Mouse (Mus musculus) layer of hippocampus, adult 2 months (tissue): ENCODE data around the gene Caprin1. TPM values are rescaled to one million over a fixed set of nuclear protein-coding genes. Genes with fewer than 3 reads are reported as not detected.
A peak's percentile ranks its signal among the peaks of the same experiment; 100 is the strongest.

ENCODE experiments used
- DNase-seq, 2 experiments: peaks; one replicate each; pipeline ENCODE4 v3.0.0; 2022; ENCODE audit warnings: low spot score in 2 of 2
- H3K27ac ChIP-seq: fragments of 200-600 bp; 2 replicates; pipeline ENCODE4 v1.8.1; 2022
- H3K4me3 ChIP-seq: fragments of 200-600 bp; 2 replicates; pipeline ENCODE4 v1.8.1; 2022; ENCODE audit warnings: mild to moderate bottlenecking
- CTCF ChIP-seq: fragments of 200-600 bp; conservative IDR thresholded peaks from 2 replicates; pipeline ENCODE4 v1.8.1; 2022; ENCODE audit warnings: antibody characterized with exemption, mild to moderate bottlenecking, moderate library complexity
- microRNA-seq, 2 experiments: library from miRNA; unstranded; fragments of <30 nt; microRNA quantifications; one replicate each; pipeline ENCODE4 v1.2.0; 2021
- total RNA-seq, 2 experiments: library from RNA; stranded (reverse); gene quantifications; 2 replicates each; pipeline ENCODE4 v1.2.3; 2021

The Caprin1 gene
- total RNA-seq, 2 experiments from 2014 or later, result 317 to 343 TPM

- H3K4me3 ChIP-seq, result no peak overlapping the region
- peak; percentile 18 to 59 for DNase-seq
- peak; percentile 90 for TF ChIP-seq CTCF
- no peak overlapping the region for H3K27ac ChIP-seq
Measured at GRCm38 (mm10) chr2:103743988-103744387, 53.5 kb downstream of the Caprin1 start.

- no peak overlapping the region for H3K27ac ChIP-seq
- TF ChIP-seq CTCF, result no peak
- DNase-seq, result no peak
Measured at GRCm38 (mm10) chr2:103743536-103743935, 53.9 kb downstream of the Caprin1 start.

DNA sequence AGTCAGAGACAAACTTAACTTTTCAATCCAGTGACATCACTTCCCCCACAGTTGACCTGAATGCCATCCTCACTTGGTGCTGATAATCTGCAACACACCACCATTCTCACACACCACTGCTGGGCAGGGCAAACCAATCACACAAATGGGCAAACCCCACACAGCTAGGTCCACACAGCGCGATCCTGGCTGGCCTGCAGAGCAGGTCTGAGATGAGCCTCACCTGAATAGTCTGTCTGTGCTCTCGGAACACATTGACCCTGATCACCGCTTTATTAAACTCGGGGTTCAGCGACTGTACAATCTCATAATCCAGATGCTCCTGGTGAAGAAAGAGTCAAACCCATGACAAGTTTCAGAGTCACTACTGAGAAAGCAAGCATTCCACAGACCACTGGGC is 54.6 kb downstream of the Caprin1 start:
- no peak overlapping the region for H3K4me3 ChIP-seq
- TF ChIP-seq CTCF, result no peak
- DNase-seq, result no peak
- no peak overlapping the region for H3K27ac ChIP-seq

More at GRCm38 (mm10) chr2:103743536-103743935, 53.9 kb downstream of the Caprin1 start:
- H3K4me3 ChIP-seq, result no peak overlapping the region

DNA sequence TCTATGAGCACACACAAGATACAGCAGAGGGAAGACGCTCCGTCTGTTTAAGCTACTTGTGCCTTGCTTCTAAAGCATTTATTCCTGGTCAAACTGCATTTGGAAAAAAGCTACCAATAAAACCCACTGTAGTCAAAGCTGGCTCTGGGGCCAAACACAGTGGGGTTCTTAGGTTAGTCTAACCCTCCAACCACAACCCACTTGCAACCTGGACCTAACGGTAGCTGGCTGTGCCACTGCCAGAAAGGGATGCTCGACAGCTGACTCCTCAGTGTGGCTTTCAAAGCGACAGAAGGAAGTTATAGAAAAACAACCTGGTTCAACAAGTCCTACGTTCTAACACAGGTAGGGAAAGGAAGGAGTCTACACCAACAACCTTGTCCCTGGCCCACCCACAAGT is 66.0 kb downstream of the Caprin1 start:
- Histone ChIP-seq H3K4me3 (no peak overlapping the region), H3K27ac (peak overlapping the region; percentile 21)
- no peak for TF ChIP-seq CTCF
- no peak for DNase-seq

GRCm38 (mm10) chr2:103730999-103731398 is 66.5 kb downstream of the Caprin1 start:
- TF ChIP-seq CTCF, result peak; percentile 37
- no peak overlapping the region for H3K4me3 ChIP-seq

GRCm38 (mm10) chr2:103728027-103728540 is 69.4 kb downstream of the Caprin1 start:
- Histone ChIP-seq H3K4me3 (no peak overlapping the region), H3K27ac (no peak overlapping the region)
- TF ChIP-seq CTCF, result no peak
- no peak for DNase-seq

More at GRCm38 (mm10) chr2:103730999-103731398, 66.5 kb downstream of the Caprin1 start:
- peak; percentile 47 to 77 for DNase-seq
- peak overlapping the region; percentile 21 for H3K27ac ChIP-seq

DNA sequence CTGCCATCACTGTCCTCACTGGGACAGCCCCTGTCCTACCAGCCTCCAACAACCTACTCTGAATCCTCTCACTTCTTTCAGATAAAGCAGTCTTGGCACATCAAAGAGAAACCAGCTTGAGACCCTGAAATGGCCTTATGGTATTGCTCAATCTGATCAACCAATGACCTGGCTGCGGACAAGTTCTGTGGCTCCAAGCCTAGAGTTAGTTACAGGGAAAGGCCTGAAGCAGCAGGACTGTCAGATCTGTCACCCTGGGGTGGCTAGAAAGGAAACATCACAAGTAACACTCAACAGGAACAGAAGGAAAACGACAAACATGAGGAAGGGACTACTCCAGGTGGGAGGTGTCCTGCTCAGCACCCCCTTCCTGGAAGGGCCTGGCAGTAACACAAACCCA is 72.9 kb downstream of the Caprin1 start:
- H3K4me3 ChIP-seq, result no peak overlapping the region
- DNase-seq, result no peak
- no peak overlapping the region for H3K27ac ChIP-seq
- no peak for TF ChIP-seq CTCF

DNA sequence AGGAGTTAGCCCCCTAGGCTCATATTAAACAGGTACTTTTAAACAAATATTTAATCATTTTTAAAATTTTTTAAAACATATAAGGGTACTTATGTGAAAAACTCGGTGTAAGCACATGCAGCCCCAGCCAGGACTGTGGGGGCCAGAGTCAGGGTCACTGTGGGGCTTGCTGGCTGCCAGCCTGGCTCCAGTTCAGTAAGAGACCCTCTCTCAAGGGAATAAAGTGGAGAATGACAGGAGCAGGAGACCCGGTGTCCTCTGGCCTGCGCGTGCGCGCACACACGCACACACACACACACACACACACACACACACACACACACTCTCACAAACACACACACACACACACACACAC is 78.2 kb downstream of the Caprin1 start:
- no peak for TF ChIP-seq CTCF
- H3K27ac ChIP-seq, result no peak overlapping the region
- no peak for DNase-seq
- H3K4me3 ChIP-seq, result no peak overlapping the region

- DNase-seq, result peak; percentile 48 to 80
- TF ChIP-seq CTCF, result peak; percentile 98
- no peak overlapping the region for H3K27ac ChIP-seq
- H3K4me3 ChIP-seq, result no peak overlapping the region
Measured at GRCm38 (mm10) chr2:103718594-103719291, 78.7 kb downstream of the Caprin1 start.

- TF ChIP-seq CTCF, result no peak
- no peak overlapping the region for H3K27ac ChIP-seq
- H3K4me3 ChIP-seq, result no peak overlapping the region
- DNase-seq, result no peak
Measured at GRCm38 (mm10) chr2:103714412-103714811, 83.0 kb downstream of the Caprin1 start.

GRCm38 (mm10) chr2:103713831-103714230 is 83.6 kb downstream of the Caprin1 start:
- no peak for TF ChIP-seq CTCF
- no peak for DNase-seq
- Histone ChIP-seq H3K4me3 (no peak overlapping the region), H3K27ac (no peak overlapping the region)

Small RNA genes lying within 50 kb of the gene (microRNA-seq; reads per million reads assigned to microRNA genes)
- gene Gm22757 (0 reads per million in 2 experiments), gene Gm22761 (0 reads per million in 2 experiments)

Other genes starting within 250 kb of the Caprin1 start
- gene Abtb2, start 231.3 kb downstream of the Caprin1 start, total RNA-seq, result 10 to 100 TPM in 1 of 2 experiments, 1 to 10 TPM in 1; 9.5 to 10.3 TPM
- 10 to 100 TPM; 36.7 to 38.5 TPM for gene Nat10, start 36.4 kb downstream of the Caprin1 start, total RNA-seq
- 10 to 100 TPM; 20.3 to 22.1 TPM for gene Lmo2, start 160.3 kb upstream of the Caprin1 start, total RNA-seq
- gene Fbxo3, start 230.1 kb upstream of the Caprin1 start, total RNA-seq, result 10 to 100 TPM; 47.4 to 47.5 TPM
- gene 4931422A03Rik, start 230.7 kb upstream of the Caprin1 start, total RNA-seq, result not detected